Mouse (Mus musculus) kidney, adult 18-20 months (tissue): ENCODE measurements around the gene Atg101.

Source experiments
- DNase-seq: peaks from one replicate; pipeline ENCODE4 v3.0.0; 2021

Gene Atg101

GRCm38 (mm10) chr15:101287361-101287760 lies 3.3 kb downstream of the Atg101 start:
- no peak for DNase-seq

- DNase-seq: no peak
Measured at GRCm38 (mm10) chr15:101290354-101290753, 6.3 kb downstream of the Atg101 start.

- no peak for DNase-seq
Measured at GRCm38 (mm10) chr15:101292012-101292411, 7.9 kb downstream of the Atg101 start.

- no peak for DNase-seq
Measured at GRCm38 (mm10) chr15:101293025-101293621, 9.1 kb downstream of the Atg101 start, which contains the start of gene 6030408B16Rik. 6030408B16Rik (plus strand) TSS chr15:101293212.

- DNase-seq: no peak
Measured at GRCm38 (mm10) chr15:101294028-101294894, 10.2 kb downstream of the Atg101 start.

DNA sequence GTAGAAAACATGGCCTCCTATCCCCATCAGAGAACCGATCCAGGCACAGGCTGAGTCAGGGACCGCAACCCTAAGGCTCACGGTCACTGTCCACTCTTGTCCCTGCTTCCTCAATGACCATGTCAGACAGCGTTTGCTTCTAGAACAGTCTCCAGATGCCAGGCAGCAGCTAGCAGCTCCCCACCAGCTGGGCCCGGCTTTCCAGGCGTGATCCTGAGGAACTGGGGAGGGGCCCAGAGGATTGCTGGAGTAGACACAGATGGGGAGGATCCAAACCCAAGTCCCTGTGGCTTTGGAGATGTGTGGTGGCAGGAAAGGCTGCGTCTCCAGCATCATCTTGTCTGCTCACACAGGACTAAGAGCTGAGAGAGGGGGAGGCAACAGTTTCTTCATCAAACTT lies 11.0 kb downstream of the Atg101 start:
- DNase-seq: no peak

GRCm38 (mm10) chr15:101295616-101296015 lies 11.5 kb downstream of the Atg101 start:
- DNase-seq: no peak

- no peak for DNase-seq
Measured at GRCm38 (mm10) chr15:101296091-101296490, 12.0 kb downstream of the Atg101 start.

- DNase-seq: no peak
Measured at GRCm38 (mm10) chr15:101297988-101298387, 13.9 kb downstream of the Atg101 start.

- DNase-seq: no peak
Measured at GRCm38 (mm10) chr15:101298550-101298949, 14.5 kb downstream of the Atg101 start.

DNA sequence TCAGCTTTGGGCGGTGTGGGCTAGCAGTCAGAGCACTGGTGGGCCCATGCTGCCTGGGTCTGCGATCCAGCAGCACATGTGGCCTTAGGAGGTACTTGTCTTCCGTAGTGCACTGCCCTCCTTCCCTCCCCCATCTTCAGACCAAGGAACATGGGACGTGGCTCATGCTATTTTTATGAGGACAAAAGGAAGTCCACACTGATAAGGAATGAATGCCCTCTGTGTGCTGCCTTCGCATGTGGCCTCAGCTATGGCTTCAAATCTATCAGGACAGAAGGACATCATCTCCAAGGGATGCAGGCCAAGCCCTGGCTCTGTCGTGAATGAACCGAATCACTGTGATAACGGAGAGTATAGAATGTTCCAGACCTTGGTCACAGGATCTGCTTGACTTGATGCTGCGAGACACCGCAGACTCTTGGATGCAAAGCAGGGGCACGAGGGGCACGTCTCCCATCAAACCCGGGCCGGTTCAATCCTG lies 15.4 kb downstream of the Atg101 start:
- no peak for DNase-seq

DNA sequence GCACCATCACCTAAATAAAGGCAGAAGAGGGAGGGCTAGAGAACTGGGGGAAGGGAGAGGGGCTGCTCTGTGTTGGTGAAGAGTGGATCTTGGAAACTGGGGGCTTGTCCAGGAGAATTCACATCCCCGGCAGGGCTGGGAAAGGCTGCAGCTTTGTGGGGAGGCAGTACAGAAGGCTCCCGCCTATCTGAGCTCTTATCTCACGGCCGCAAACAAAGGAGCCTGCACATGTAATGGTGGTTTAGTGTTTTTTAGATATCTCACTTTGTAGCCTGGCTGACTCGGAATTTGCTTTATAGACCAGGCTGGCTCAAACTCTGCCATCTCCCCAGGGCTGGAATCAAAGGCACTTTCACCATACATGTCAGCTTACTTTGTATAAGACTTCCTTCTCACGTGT lies 16.1 kb downstream of the Atg101 start:
- DNase-seq: no peak

DNA sequence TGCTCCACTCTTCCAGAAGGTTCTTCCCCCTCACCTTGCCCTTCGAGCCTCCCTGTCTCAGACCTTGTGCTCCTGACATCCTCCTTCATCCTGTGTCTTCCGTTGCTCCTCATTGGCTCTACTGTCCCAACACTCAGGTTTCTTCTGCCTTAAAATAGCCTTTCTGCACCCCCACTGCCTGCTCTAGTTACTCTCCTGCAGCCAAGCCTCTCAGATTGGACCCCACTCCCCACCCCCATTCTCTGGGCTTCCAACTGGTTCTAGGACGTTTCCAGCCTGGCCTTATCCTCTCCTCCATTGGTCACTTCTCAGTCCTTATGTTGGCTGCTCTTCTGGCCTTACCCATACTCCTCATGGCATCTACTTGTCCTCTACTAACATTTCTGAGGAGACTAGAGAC lies 18.1 kb downstream of the Atg101 start:
- no peak for DNase-seq

- DNase-seq: no peak
Measured at GRCm38 (mm10) chr15:101303830-101304229, 19.8 kb downstream of the Atg101 start.

- no peak for DNase-seq
Measured at GRCm38 (mm10) chr15:101306459-101306858, 22.4 kb downstream of the Atg101 start.

GRCm38 (mm10) chr15:101308440-101309348 lies 24.6 kb downstream of the Atg101 start:
- DNase-seq: no peak

DNA sequence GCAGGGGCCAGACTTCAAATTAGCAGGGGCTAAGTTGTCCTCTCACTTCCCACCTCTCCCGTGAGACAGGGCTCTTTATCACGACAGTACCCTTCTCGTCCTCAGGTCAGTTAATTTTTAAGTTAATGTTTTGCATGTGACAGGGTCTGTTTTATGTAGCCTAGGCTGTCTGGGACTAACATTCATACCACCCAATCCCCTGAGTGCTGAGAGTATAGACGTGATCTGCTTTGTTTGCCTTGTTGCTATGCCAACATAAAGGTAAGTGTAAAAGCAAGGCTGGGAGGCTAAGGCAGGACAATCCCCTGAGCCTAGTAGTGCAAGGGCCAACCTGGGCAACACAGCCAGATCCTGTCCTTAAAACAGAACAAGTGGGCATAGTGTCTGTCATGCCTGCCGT lies 25.4 kb downstream of the Atg101 start:
- no peak for DNase-seq

GRCm38 (mm10) chr15:101311087-101311770 lies 27.2 kb downstream of the Atg101 start:
- no peak for DNase-seq

DNA sequence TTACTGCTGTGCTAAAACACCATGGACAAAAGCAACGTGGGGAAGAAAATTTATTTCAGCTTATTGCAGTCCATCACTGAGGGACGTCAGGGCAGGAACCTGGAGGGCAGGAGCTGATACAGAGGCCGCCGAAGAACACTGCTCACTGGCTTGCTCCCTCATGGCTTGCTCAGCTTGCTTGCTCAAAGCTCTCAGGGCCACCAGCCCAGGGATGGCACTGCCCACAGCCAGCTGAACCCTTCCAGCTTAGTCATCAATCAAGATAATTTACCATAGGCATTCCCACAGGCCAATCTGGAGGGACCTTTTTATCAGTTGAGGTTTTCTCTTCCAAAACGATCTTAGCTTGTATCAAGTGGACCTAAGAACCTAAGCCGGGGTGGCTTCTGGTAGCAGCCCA lies 27.9 kb downstream of the Atg101 start:
- DNase-seq: no peak

GRCm38 (mm10) chr15:101315378-101315777 lies 31.3 kb downstream of the Atg101 start:
- no peak for DNase-seq

- DNase-seq: peak; percentile 90
Measured at GRCm38 (mm10) chr15:101315832-101316231, 31.8 kb downstream of the Atg101 start.

- no peak for DNase-seq
Measured at GRCm38 (mm10) chr15:101316279-101316912, 32.3 kb downstream of the Atg101 start.
